Mouse (Mus musculus) left cerebral cortex, adult 18-20 months (tissue): ENCODE data around the gene Nktr. TPM values are rescaled to one million over a fixed set of nuclear protein-coding genes. Genes with fewer than 3 reads are reported as not detected.

Experiments
- DNase-seq, 2 experiments: peaks; one replicate each; pipeline ENCODE4 v3.0.0; 2021 to 2022; ENCODE audit warnings: low spot score in 2 of 2, mixed read lengths in 1 of 2
- total RNA-seq, 2 experiments: library from RNA; stranded (reverse); gene quantifications; 2 replicates each; pipeline ENCODE4 v1.2.3; 2021

Gene Nktr
- total RNA-seq, 2 experiments from 2014 or later: 103 to 112 TPM

GRCm38 (mm10) chr9:121798887-121799520, 80.0 kb downstream of the Nktr start:
- DNase-seq: no peak

GRCm38 (mm10) chr9:121802747-121803146, 83.8 kb downstream of the Nktr start:
- DNase-seq: no peak

Other genes starting within 250 kb of the Nktr start
- gene Cck, start 223.5 kb upstream of the Nktr start, total RNA-seq: 100 to 1,000 TPM; 710 to 834 TPM
- gene Lyzl4, start 77.1 kb upstream of the Nktr start, total RNA-seq: 1 to 10 TPM; 1.4 to 1.8 TPM
- gene Vipr1, start 76.5 kb upstream of the Nktr start, total RNA-seq: 10 to 100 TPM; 22.1 to 35.8 TPM
- gene Sec22c, start 13.7 kb upstream of the Nktr start, total RNA-seq: 10 to 100 TPM; 28.9 to 29.4 TPM
- gene Ss18l2, start 8.8 kb upstream of the Nktr start, total RNA-seq: 10 to 100 TPM; 73.2 to 83.3 TPM
- 100 to 1,000 TPM; 104 to 106 TPM for gene Zfp651, start 40.2 kb downstream of the Nktr start, total RNA-seq
- gene Klhl40, start 58.4 kb downstream of the Nktr start, total RNA-seq: 1 to 10 TPM; 6.2 to 7.2 TPM
- 10 to 100 TPM; 15.4 to 25.0 TPM for gene Hhatl, start 73.3 kb downstream of the Nktr start, total RNA-seq
- gene Ccdc13, start 120.3 kb downstream of the Nktr start, total RNA-seq: 1 to 10 TPM; 5.1 to 6.1 TPM
- 100 to 1,000 TPM in 1 of 2 experiments, 10 to 100 TPM in 1; 96.5 to 107 TPM for gene Higd1a, start 139.2 kb downstream of the Nktr start, total RNA-seq
- gene Ackr2, start 179.2 kb downstream of the Nktr start, total RNA-seq: 1 to 10 TPM; 5.9 to 9.5 TPM
- gene Cyp8b1, start 197.1 kb downstream of the Nktr start, total RNA-seq: not detected
- 1 to 10 TPM; 5.4 to 7.5 TPM for gene Fam198a, start 231.8 kb downstream of the Nktr start, total RNA-seq